Mouse (Mus musculus) intestine, postnatal 0 days (tissue): ENCODE results near the gene Dlg5. TPM values are rescaled to one million over a fixed set of nuclear protein-coding genes. Genes with fewer than 3 reads are reported as not detected.

Experiments
- ATAC-seq: fragments of 200-750 bp; cut with Nextera tagmentation; 2 replicates; pipeline ENCODE4 v1.8.0; 2017; ENCODE audit warnings: mild to moderate bottlenecking, moderate TSS enrichment, moderate library complexity
- H3K27ac ChIP-seq: fragments of 300-500 bp; sonication (generic); 2 replicates; pipeline ENCODE4 v1.5.1; 2014; ENCODE audit warnings: mild to moderate bottlenecking, low read depth, low read length, moderate library complexity
- H3K27me3 ChIP-seq: fragments of 300-500 bp; sonication (generic); replicated peaks from 2 replicates; pipeline ENCODE4 v1.6.1; 2014; ENCODE audit warnings: low read length, mixed read lengths; ENCODE audit not compliant: control insufficient read depth, insufficient read depth
- H3K36me3 ChIP-seq: fragments of 300-500 bp; sonication (generic); 2 replicates; pipeline ENCODE4 v1.6.1; 2014; ENCODE audit warnings: mild to moderate bottlenecking, moderate library complexity; ENCODE audit not compliant: control insufficient read depth, insufficient read depth
- H3K4me1 ChIP-seq: fragments of 300-500 bp; sonication (generic); replicated peaks from 2 replicates; pipeline ENCODE4 v1.6.1; 2014; ENCODE audit warnings: antibody characterized with exemption, low read length, mixed read lengths; ENCODE audit not compliant: control insufficient read depth, insufficient read depth
- H3K4me2 ChIP-seq: fragments of 300-500 bp; sonication (generic); replicated peaks from 2 replicates; pipeline ENCODE4 v1.6.1; 2014; ENCODE audit warnings: low read depth, mild to moderate bottlenecking, moderate library complexity
- H3K4me3 ChIP-seq: fragments of 300-500 bp; sonication (generic); 2 replicates; pipeline ENCODE4 v1.5.1; 2014; ENCODE audit warnings: low read depth, low read length
- H3K9ac ChIP-seq: fragments of 300-500 bp; sonication (generic); 2 replicates; pipeline ENCODE4 v1.6.1; 2014; ENCODE audit warnings: mild to moderate bottlenecking, low read depth, low read length
- H3K9me3 ChIP-seq: fragments of 300-500 bp; sonication (generic); 2 replicates; pipeline ENCODE4 v1.6.1; 2016; ENCODE audit warnings: mixed run types; ENCODE audit not compliant: control insufficient read depth
- CTCF ChIP-seq: sonication (generic); IDR thresholded peaks from 2 replicates; pipeline ENCODE4 v1.5.1; 2016; ENCODE audit warnings: low read depth, mild to moderate bottlenecking, control low read depth, antibody characterized with exemption, moderate library complexity
- WGBS: fragments of 180-500 bp; shearing (Covaris S2); extraction: QIAGEN DNeasy Blood & Tissue Kit; methylation state at CpG from one replicate; pipeline ENCODE4 v1.1.7; 2014; 5-methylcytosine and 5-hydroxymethylcytosine counted together
- polyA plus RNA-seq: library from polyadenylated mRNA; unstranded; fragments of >200 nt; fragmentation: Nextera tagmentation; extraction: Ambion mirVana; gene quantifications from 2 replicates; pipeline ENCODE4 v1.2.1, GENCODE M21; 2015

Gene Dlg5
- polyA plus RNA-seq, 1 experiment from 2014 or later, result 5.5 TPM

- Histone ChIP-seq H3K9ac (no peak overlapping the region), H3K4me3 (no peak overlapping the region), H3K4me1 (no peaks in the 10 kb centered on the region), H3K9me3 (no peaks in the 10 kb centered on the region), H3K36me3 (peaks cover 61% of the 10 kb centered on the region), H3K27me3 (no peaks in the 10 kb centered on the region), H3K4me2 (no peak overlapping the region), H3K27ac (no peak overlapping the region)
- no peak for ATAC-seq
- WGBS, result 92% methylated on average over 11 of the region's 11 CpGs
- no peak for TF ChIP-seq CTCF
These were observed 108.8 kb downstream of the Dlg5 start for GRCm38 (mm10) chr14:24136908-24137307.

GRCm38 (mm10) chr14:24134623-24135290, 111.0 kb downstream of the Dlg5 start:
- no peak overlapping the region for H3K4me2 ChIP-seq
- H3K9me3 ChIP-seq, result no peaks in the 10 kb centered on the region
- peaks cover 55% of the 10 kb centered on the region for H3K36me3 ChIP-seq
- H3K9ac ChIP-seq, result no peak overlapping the region
- H3K27me3 ChIP-seq, result no peaks in the 10 kb centered on the region
- TF ChIP-seq CTCF, result peak; percentile 17; the same call in 1 of the 2 replicates
- WGBS, result 72% methylated on average over 7 of the region's 7 CpGs
- ATAC-seq, result no peak
- no peak overlapping the region for H3K4me3 ChIP-seq
- H3K27ac ChIP-seq, result no peak overlapping the region
- no peaks in the 10 kb centered on the region for H3K4me1 ChIP-seq

- no peak for TF ChIP-seq CTCF
- H3K4me2 ChIP-seq, result no peak overlapping the region
- no peaks in the 10 kb centered on the region for H3K9me3 ChIP-seq
- 89% methylated on average over 8 of the region's 8 CpGs for WGBS
- H3K4me3 ChIP-seq, result no peak overlapping the region
- H3K27me3 ChIP-seq, result no peaks in the 10 kb centered on the region
- no peak overlapping the region for H3K9ac ChIP-seq
- ATAC-seq, result no peak
- H3K4me1 ChIP-seq, result no peaks in the 10 kb centered on the region
- H3K27ac ChIP-seq, result no peak overlapping the region
- H3K36me3 ChIP-seq, result peaks cover 47% of the 10 kb centered on the region
These were observed 111.9 kb downstream of the Dlg5 start for GRCm38 (mm10) chr14:24133801-24134200.

GRCm38 (mm10) chr14:24132092-24132491, 113.6 kb downstream of the Dlg5 start:
- no peaks in the 10 kb centered on the region for H3K9me3 ChIP-seq
- no peaks in the 10 kb centered on the region for H3K27me3 ChIP-seq
- TF ChIP-seq CTCF, result peak; percentile 70
- no peak overlapping the region for H3K27ac ChIP-seq
- H3K36me3 ChIP-seq, result peaks cover 31% of the 10 kb centered on the region
- H3K9ac ChIP-seq, result no peak overlapping the region
- H3K4me3 ChIP-seq, result no peak overlapping the region
- no peaks in the 10 kb centered on the region for H3K4me1 ChIP-seq
- WGBS, result 39% methylated on average over 4 of the region's 4 CpGs
- ATAC-seq, result no peak
- H3K4me2 ChIP-seq, result no peak overlapping the region

- H3K9ac ChIP-seq, result no peak overlapping the region
- WGBS, result 83% methylated on average over 2 of the region's 2 CpGs
- no peak overlapping the region for H3K4me2 ChIP-seq
- no peak for ATAC-seq
- no peaks in the 10 kb centered on the region for H3K27me3 ChIP-seq
- H3K4me1 ChIP-seq, result no peaks in the 10 kb centered on the region
- no peaks in the 10 kb centered on the region for H3K36me3 ChIP-seq
- no peak overlapping the region for H3K4me3 ChIP-seq
- no peak overlapping the region for H3K27ac ChIP-seq
- no peaks in the 10 kb centered on the region for H3K9me3 ChIP-seq
- 0 out of 2 replicates have a peak, but pooled peaks have one; percentile 4 for TF ChIP-seq CTCF
These were observed 120.7 kb downstream of the Dlg5 start for GRCm38 (mm10) chr14:24125069-24125468.

- Histone ChIP-seq H3K4me2 (no peak overlapping the region), H3K36me3 (no peaks in the 10 kb centered on the region), H3K27me3 (no peaks in the 10 kb centered on the region), H3K27ac (no peak overlapping the region), H3K4me1 (no peaks in the 10 kb centered on the region), H3K9me3 (no peaks in the 10 kb centered on the region), H3K9ac (no peak overlapping the region), H3K4me3 (no peak overlapping the region)
- ATAC-seq, result no peak
- 43% methylated on average over 1 of the region's 1 CpGs for WGBS
- TF ChIP-seq CTCF, result no peak
These were observed 121.5 kb downstream of the Dlg5 start for GRCm38 (mm10) chr14:24124171-24124570.
